Mouse (Mus musculus) limb, embryonic 13.5 days (tissue): Measurements from ENCODE around the gene Olfr131. TPM values are rescaled to one million over a fixed set of nuclear protein-coding genes. Genes with fewer than 3 reads are reported as not detected.
"Not testable (repeated sequence)": the region's sequence is repeated elsewhere in the genome, so short reads cannot be mapped to it uniquely, and the experiment has no call there.

ENCODE experiments used
- ATAC-seq: fragments of 200-750 bp; cut with Nextera tagmentation; 2 replicates; pipeline ENCODE4 v1.8.0; 2017; ENCODE audit warnings: low read depth, moderate number of reproducible peaks, moderate TSS enrichment; ENCODE audit not compliant: low FRiP score
- H3K27ac ChIP-seq: fragments of 300-500 bp; sonication (generic); 2 replicates; pipeline ENCODE4 v1.5.1; 2015; ENCODE audit warnings: inconsistent platforms, mild to moderate bottlenecking, moderate library complexity
- H3K27me3 ChIP-seq: fragments of 300-500 bp; sonication (generic); 2 replicates; pipeline ENCODE4 v1.6.1; 2015; ENCODE audit warnings: mild to moderate bottlenecking, inconsistent platforms
- H3K36me3 ChIP-seq: fragments of 300-500 bp; sonication (generic); 2 replicates; pipeline ENCODE4 v1.6.1; 2015; ENCODE audit warnings: inconsistent platforms, mild to moderate bottlenecking, moderate library complexity
- H3K4me1 ChIP-seq: fragments of 300-500 bp; sonication (generic); 2 replicates; pipeline ENCODE4 v1.6.1; 2015; ENCODE audit warnings: inconsistent platforms
- H3K4me2 ChIP-seq: fragments of 300-500 bp; sonication (generic); replicated peaks from 2 replicates; pipeline ENCODE4 v1.6.1; 2015; ENCODE audit warnings: inconsistent platforms, mild to moderate bottlenecking, moderate library complexity
- H3K4me3 ChIP-seq: fragments of 300-500 bp; sonication (generic); 2 replicates; pipeline ENCODE4 v1.5.1; 2015; ENCODE audit warnings: moderate library complexity, mild to moderate bottlenecking, inconsistent platforms
- H3K9ac ChIP-seq: fragments of 300-500 bp; sonication (generic); 2 replicates; pipeline ENCODE4 v1.6.1; 2015; ENCODE audit warnings: mild to moderate bottlenecking, inconsistent platforms
- H3K9me3 ChIP-seq: fragments of 300-500 bp; sonication (generic); 2 replicates; pipeline ENCODE4 v1.6.1; 2016; ENCODE audit warnings: inconsistent platforms
- WGBS: fragments of 180-500 bp; shearing (Covaris S2); methylation state at CpG from one replicate; pipeline ENCODE4 v1.1.7; 2015; 5-methylcytosine and 5-hydroxymethylcytosine counted together
- polyA plus RNA-seq: library from polyadenylated mRNA; unstranded; fragments of >200 nt; fragmentation: Nextera tagmentation; extraction: Ambion mirVana; gene quantifications from 2 replicates; pipeline ENCODE4 v1.2.1, GENCODE M21; 2015

Gene Olfr131
- polyA plus RNA-seq = not detected in 2 replicates

GRCm38 (mm10) chr17:38088593-38088992, at the start of gene Olfr131:
Gene Olfr131 (minus strand): TSS chr17:38088693.
- no peak within 1 kb of the TSS for H3K4me2 ChIP-seq
- no peaks in the 10 kb centered on the region for H3K4me1 ChIP-seq
- no peak within 1 kb of the TSS for H3K27ac ChIP-seq
- H3K27me3 ChIP-seq = no peaks in the 10 kb centered on the region
- no peak for ATAC-seq
- H3K9ac ChIP-seq = no peak within 1 kb of the TSS
- no peaks in the 10 kb centered on the region for H3K36me3 ChIP-seq
- H3K4me3 ChIP-seq = no peak within 1 kb of the TSS
- no peaks in the 10 kb centered on the region for H3K9me3 ChIP-seq

DNA sequence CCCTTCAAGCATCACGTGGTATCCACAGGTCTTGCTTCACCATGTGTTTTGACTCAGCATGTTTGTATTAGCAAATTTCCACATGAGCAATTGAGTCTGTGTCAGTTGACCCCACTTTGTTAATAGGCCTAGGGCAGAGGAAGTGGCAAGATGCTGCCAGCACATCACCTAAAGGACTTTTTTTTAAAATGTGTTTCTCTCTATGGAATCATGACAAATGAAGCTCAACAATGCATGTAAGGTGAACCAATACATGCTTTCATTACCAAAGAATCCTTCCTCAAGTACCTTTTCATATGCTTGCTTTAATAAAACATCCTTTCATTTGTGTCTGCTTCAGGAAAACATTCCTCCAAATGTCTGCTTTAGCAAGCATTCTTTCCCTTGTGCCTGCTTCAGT, 45.9 kb upstream of the Olfr131 start, which contains the start of gene Olfr132:
TSS of gene Olfr132 (minus strand) at position 101 of the 400 bp plus-strand sequence.
- Histone ChIP-seq H3K4me3 (no peak within 1 kb of the TSS), H3K4me1 (no peaks in the 10 kb centered on the region), H3K9me3 (0 out of 2 replicates have a peak, but pooled peaks cover 3% of the 10 kb centered on the region), H3K9ac (no peak within 1 kb of the TSS), H3K27ac (no peak within 1 kb of the TSS), H3K27me3 (no peaks in the 10 kb centered on the region), H3K36me3 (no peaks in the 10 kb centered on the region), H3K4me2 (no peak within 1 kb of the TSS)
- WGBS = 65% methylated on average over 1 of the region's 1 CpGs
- ATAC-seq = no peak

- H3K27me3 ChIP-seq, H3K4me3 ChIP-seq, H3K9me3 ChIP-seq, H3K9ac ChIP-seq, ATAC-seq, H3K27ac ChIP-seq, H3K36me3 ChIP-seq, H3K4me1 ChIP-seq, H3K4me2 ChIP-seq: not testable (repeated sequence)
- WGBS = 77% methylated on average over 3 of the region's 3 CpGs
Observed at GRCm38 (mm10) chr17:38125371-38125770, 36.9 kb upstream of the Olfr131 start.

- not testable (repeated sequence) for H3K4me2 ChIP-seq, H3K36me3 ChIP-seq, H3K27me3 ChIP-seq, H3K4me3 ChIP-seq, H3K27ac ChIP-seq, ATAC-seq, H3K9me3 ChIP-seq, H3K4me1 ChIP-seq, H3K9ac ChIP-seq
- 71% methylated on average over 1 of the region's 1 CpGs for WGBS
Observed at GRCm38 (mm10) chr17:38124199-38124598, 35.7 kb upstream of the Olfr131 start.

DNA sequence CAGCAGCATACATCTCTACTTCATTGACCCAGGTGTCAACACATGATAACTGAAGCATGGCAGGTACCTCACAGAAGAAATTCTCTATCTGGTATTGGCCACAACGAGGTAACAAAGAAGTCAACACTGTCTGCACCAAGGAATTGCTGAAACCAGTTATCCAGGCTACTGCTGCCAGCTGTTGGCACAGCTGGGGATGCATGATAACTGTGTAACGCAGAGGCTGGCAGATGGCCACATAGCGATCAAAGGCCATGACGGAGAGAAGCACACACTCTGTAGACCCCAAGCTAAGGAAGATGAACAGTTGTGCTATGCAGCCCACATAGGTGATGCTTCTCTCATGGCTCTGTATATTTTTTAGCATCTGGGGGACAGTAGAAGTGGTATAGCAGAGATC, 6.1 kb downstream of the Olfr131 start:
- 85% methylated on average over 4 of the region's 4 CpGs for WGBS
- no peak overlapping the region for H3K4me3 ChIP-seq
- no peak overlapping the region for H3K27ac ChIP-seq
- ATAC-seq = no peak
- H3K4me2 ChIP-seq = no peak overlapping the region
- H3K9me3 ChIP-seq = 0 out of 2 replicates have a peak, but pooled peaks cover 4% of the 10 kb centered on the region
- no peaks in the 10 kb centered on the region for H3K4me1 ChIP-seq
- no peaks in the 10 kb centered on the region for H3K27me3 ChIP-seq
- no peak overlapping the region for H3K9ac ChIP-seq
- no peaks in the 10 kb centered on the region for H3K36me3 ChIP-seq

DNA sequence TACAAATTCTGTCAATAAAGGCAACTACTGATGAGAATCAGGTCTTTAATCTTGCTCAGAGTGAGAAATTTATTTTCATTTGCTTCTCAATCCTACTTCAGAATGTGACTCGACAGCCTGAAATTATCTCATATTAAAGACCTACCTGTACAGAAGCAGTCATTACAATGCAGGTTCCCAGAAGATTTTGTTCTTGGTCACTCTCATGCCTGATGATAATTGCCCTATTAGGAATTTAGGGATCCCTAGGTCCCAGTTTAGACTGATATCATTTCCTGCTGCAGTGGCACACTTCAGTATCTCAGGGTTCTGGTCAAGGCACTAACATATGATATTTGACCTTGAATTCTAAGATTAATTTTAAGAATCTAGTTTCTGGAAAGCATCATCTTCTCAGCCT, 24.9 kb downstream of the Olfr131 start, which contains the start of gene Olfr130:
TSS of gene Olfr130 (plus strand) at position 301 of the 400 bp plus-strand sequence.
- H3K27me3 ChIP-seq = no peaks in the 10 kb centered on the region
- no peak for ATAC-seq
- H3K4me2 ChIP-seq = no peak within 1 kb of the TSS
- H3K36me3 ChIP-seq = no peaks in the 10 kb centered on the region
- no peak within 1 kb of the TSS for H3K27ac ChIP-seq
- whole genome bisulfite sequencing = 82% methylated on average over 1 of the region's 1 CpGs
- no peak within 1 kb of the TSS for H3K9ac ChIP-seq
- H3K4me1 ChIP-seq = no peaks in the 10 kb centered on the region
- no peak within 1 kb of the TSS for H3K4me3 ChIP-seq
- H3K9me3 ChIP-seq = no peaks in the 10 kb centered on the region

DNA sequence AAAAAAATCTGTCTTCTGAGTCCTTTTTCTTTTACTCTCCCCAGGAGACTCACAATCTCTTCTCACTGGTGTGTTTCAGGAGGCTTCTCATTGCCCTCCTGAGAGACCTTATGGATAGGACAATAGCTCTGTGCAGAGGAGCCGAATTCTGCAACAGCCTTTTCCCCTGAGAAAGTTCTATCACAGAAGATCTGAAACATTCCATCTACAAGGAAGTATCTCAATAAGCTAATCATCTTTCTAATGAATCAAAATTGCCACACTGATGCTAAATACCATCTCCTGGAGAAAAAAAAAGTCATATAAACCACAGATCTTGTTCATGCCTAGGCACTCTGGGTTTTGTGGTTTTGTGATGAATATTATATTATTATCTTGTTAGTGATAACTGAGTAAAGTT, 28.5 kb downstream of the Olfr131 start, which contains the start of gene Olfr129:
TSS of gene Olfr129 (minus strand) at position 101 of the 400 bp plus-strand sequence.
- no peak within 1 kb of the TSS for H3K9ac ChIP-seq
- H3K27me3 ChIP-seq = no peaks in the 10 kb centered on the region
- no peak within 1 kb of the TSS for H3K4me3 ChIP-seq
- no peaks in the 10 kb centered on the region for H3K36me3 ChIP-seq
- H3K4me1 ChIP-seq = no peaks in the 10 kb centered on the region
- H3K4me2 ChIP-seq = no peak within 1 kb of the TSS
- no peak for ATAC-seq
- no peaks in the 10 kb centered on the region for H3K9me3 ChIP-seq
- 59% methylated on average over 1 of the region's 1 CpGs for WGBS
- no peak within 1 kb of the TSS for H3K27ac ChIP-seq

Other genes starting within 250 kb of the Olfr131 start
- not detected in 2 replicates for gene Olfr126, start 241.2 kb downstream of the Olfr131 start, polyA plus RNA-seq
- gene Olfr127, start 188.3 kb downstream of the Olfr131 start, polyA plus RNA-seq = not detected in 2 replicates
- gene Olfr128, start 168.1 kb downstream of the Olfr131 start, polyA plus RNA-seq = not detected in 2 replicates
- not detected in 2 replicates for gene Olfr761, start 135.6 kb downstream of the Olfr131 start, polyA plus RNA-seq
- gene Olfr129, start 28.6 kb downstream of the Olfr131 start, polyA plus RNA-seq = not detected in 2 replicates
- not detected in 2 replicates for gene Olfr130, start 24.8 kb downstream of the Olfr131 start, polyA plus RNA-seq
- not detected in 2 replicates for gene Olfr132, start 45.8 kb upstream of the Olfr131 start, polyA plus RNA-seq
- not detected in 2 replicates for gene Olfr133, start 56.6 kb upstream of the Olfr131 start, polyA plus RNA-seq
- not detected in 2 replicates for gene Olfr134, start 82.7 kb upstream of the Olfr131 start, polyA plus RNA-seq
- not detected in 2 replicates for gene Olfr135, start 115.6 kb upstream of the Olfr131 start, polyA plus RNA-seq
- gene Olfr138, start 172.3 kb upstream of the Olfr131 start, polyA plus RNA-seq = not detected in 2 replicates
- gene Olfr137, start 218.9 kb upstream of the Olfr131 start, polyA plus RNA-seq = not detected in 2 replicates
- gene Olfr136, start 241.1 kb upstream of the Olfr131 start, polyA plus RNA-seq = not detected in 2 replicates